Mouse (Mus musculus) heart, embryonic 16.5 days (tissue): ENCODE measurements at regions not wholly inside any gene's neighbourhood (a gene's known extent, or its start where the extent isn't known, plus 50 kb on each side); places are given as distances from the start of the nearest gene placed in this dataset.
A peak's percentile ranks its signal among the peaks of the same experiment; 100 is the strongest.

Source experiments
- ATAC-seq: fragments of 200-750 bp; cut with Nextera tagmentation; replicated peaks from 2 replicates; pipeline ENCODE4 v1.8.0; 2017; ENCODE audit warnings: moderate number of reproducible peaks; ENCODE audit not compliant: insufficient read depth, low FRiP score; ENCODE audit errors: extremely low read depth
- H3K27ac ChIP-seq: fragments of 300-500 bp; sonication (generic); 2 replicates; pipeline ENCODE4 v1.5.1; 2014; ENCODE audit warnings: mild to moderate bottlenecking, low read length, control low read depth, moderate library complexity
- H3K27me3 ChIP-seq: fragments of 300-500 bp; sonication (generic); 2 replicates; pipeline ENCODE4 v1.6.1; 2014; ENCODE audit warnings: low read length, mixed read lengths; ENCODE audit not compliant: control insufficient read depth, insufficient read depth
- H3K36me3 ChIP-seq: fragments of 300-500 bp; sonication (generic); 2 replicates; pipeline ENCODE4 v1.6.1; 2014; ENCODE audit not compliant: control insufficient read depth, insufficient read depth
- H3K4me1 ChIP-seq: fragments of 300-500 bp; sonication (generic); 2 replicates; pipeline ENCODE4 v1.6.1; 2014; ENCODE audit warnings: low read length, mixed read lengths; ENCODE audit not compliant: control insufficient read depth, insufficient read depth
- H3K4me2 ChIP-seq: fragments of 300-500 bp; sonication (generic); 2 replicates; pipeline ENCODE4 v1.6.1; 2014; ENCODE audit warnings: low read depth, mild to moderate bottlenecking, control low read depth, low read length
- H3K4me3 ChIP-seq: fragments of 300-500 bp; sonication (generic); 2 replicates; pipeline ENCODE4 v1.5.1; 2014; ENCODE audit warnings: mild to moderate bottlenecking, control low read depth, low read length
- H3K9ac ChIP-seq: fragments of 300-500 bp; sonication (generic); 2 replicates; pipeline ENCODE4 v1.6.1; 2014; ENCODE audit warnings: low read length, control low read depth
- H3K9me3 ChIP-seq: fragments of 300-500 bp; sonication (generic); replicated peaks from 2 replicates; pipeline ENCODE4 v1.6.1; 2016; ENCODE audit warnings: low read length; ENCODE audit not compliant: control insufficient read depth
- WGBS: fragments of 180-500 bp; shearing (Covaris S2); extraction: QIAGEN DNeasy Blood & Tissue Kit; methylation state at CpG from one replicate; pipeline ENCODE4 v1.1.7; 2014; 5-methylcytosine and 5-hydroxymethylcytosine counted together

DNA sequence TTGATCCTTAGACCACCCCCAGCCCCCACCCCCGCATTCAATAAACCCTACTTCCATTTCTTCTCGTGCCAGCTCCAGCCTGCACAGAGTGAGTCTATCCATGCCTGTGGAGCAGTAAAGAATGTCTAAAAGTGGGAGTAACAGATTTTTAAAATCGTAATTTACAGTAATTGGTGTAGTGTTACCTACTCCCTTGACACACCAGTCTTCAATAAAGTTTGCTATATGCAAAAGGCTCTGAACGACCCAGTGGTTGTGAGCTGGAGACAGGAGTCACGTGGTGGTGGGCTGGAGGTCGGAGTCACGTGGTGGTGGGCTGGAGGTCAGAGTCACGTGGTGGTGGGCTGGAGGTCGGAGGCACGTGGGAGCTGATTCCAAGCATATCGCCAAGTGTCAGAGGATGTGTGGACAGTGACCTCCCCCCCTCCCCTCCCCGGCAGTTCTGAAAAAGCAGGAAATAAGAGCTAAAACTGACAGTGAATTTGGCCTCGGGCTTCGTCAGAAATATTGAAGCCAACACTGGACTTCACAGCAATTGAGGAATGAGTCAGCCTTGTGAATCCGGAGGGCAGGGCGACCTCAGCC, 122.2 kb upstream of the Foxn2 start:
- Histone ChIP-seq H3K27me3 (no peaks in the 10 kb centered on the region), H3K4me3 (no peak overlapping the region), H3K9me3 (no peaks in the 10 kb centered on the region), H3K27ac (no peak overlapping the region), H3K4me1 (no peaks in the 10 kb centered on the region), H3K4me2 (no peak overlapping the region), H3K36me3 (no peaks in the 10 kb centered on the region), H3K9ac (no peak overlapping the region)
- 57% methylated on average over 16 of the region's 16 CpGs for WGBS
- no peak for ATAC-seq

DNA sequence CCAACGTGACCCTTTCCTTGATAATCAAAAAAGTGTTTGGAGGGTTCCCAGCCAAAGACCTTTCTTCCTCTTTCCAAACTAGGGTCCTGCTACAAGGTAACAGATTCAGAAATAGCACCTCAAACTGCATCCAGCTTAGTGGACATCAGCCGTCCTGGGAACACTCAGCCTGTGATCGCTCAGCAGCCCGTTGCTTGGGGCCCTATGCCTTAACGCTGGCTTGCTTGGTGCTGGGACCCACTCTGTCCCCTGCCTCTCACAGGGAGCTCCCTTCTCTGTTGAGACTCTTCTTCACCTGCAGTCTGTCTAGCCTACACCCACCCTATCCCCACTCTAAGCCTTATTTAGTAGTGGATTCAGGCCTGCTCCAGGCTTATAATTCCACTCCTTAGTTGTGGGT, 121.6 kb upstream of the Foxn2 start:
- Histone ChIP-seq H3K9me3 (no peaks in the 10 kb centered on the region), H3K27me3 (no peaks in the 10 kb centered on the region), H3K4me3 (no peak overlapping the region), H3K9ac (no peak overlapping the region), H3K36me3 (no peaks in the 10 kb centered on the region), H3K4me1 (no peaks in the 10 kb centered on the region), H3K4me2 (no peak overlapping the region), H3K27ac (no peak overlapping the region)
- ATAC-seq = no peak
- WGBS = 49% methylated on average over 5 of the region's 5 CpGs

DNA sequence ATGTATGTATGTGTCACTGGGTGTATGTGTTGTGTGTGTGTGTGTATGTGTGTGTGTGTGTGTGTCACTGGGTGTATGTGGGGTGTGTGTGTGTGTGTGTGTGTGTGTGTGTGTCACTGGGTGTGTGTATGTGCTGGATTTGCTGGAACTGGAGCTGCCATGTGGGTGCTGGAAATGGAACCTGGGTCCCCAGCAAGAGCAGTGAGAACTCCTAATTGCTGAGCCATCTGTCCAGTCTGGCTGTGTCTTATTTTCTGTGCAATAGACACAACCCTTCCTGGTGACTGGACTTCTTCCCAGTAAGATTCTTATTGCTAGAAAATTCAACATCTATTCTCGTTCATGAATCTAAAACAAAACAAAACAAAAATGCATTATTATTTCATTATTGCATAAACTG, 119.8 kb upstream of the Foxn2 start:
- ATAC-seq = no peak
- Histone ChIP-seq H3K36me3 (no peaks in the 10 kb centered on the region), H3K4me1 (no peaks in the 10 kb centered on the region), H3K27me3 (no peaks in the 10 kb centered on the region), H3K4me3 (no peak overlapping the region), H3K9ac (no peak overlapping the region), H3K4me2 (no peak overlapping the region), H3K27ac (no peak overlapping the region), H3K9me3 (no peaks in the 10 kb centered on the region)
- WGBS = 59% methylated on average over 1 of the region's 1 CpGs

DNA sequence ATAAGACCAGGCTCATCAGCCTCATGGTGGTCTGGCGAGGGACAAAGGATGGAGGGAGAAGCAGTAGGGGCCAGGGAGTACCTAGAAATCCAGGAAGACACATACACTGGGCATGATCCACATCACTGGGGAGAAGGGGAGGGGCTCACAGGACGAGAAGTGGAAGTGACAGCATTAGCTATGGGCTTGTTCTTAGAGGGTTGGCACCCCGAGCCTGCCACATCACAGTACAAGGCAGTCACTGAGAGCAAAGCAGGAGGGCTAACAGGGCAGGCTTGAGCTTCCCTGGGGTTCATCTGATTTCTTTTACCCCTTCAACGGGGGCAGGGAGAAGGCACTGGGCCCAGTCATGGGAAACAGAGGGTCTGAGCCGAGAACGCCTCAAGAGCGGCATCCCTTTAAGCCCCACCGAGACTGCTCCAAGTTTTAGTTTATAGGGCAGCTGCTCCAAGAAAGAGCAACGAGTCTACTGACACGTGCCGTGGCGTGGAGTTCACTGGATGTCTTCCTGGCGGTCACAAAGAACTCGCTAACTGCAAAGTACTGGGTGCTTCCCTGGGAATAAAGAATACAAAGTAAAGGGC, 115.1 kb upstream of the Foxn2 start:
- no peaks in the 10 kb centered on the region for H3K9me3 ChIP-seq
- no peaks in the 10 kb centered on the region for H3K36me3 ChIP-seq
- no peak overlapping the region for H3K4me3 ChIP-seq
- no peak overlapping the region for H3K9ac ChIP-seq
- WGBS = 66% methylated on average over 14 of the region's 14 CpGs
- ATAC-seq = no peak
- no peak overlapping the region for H3K27ac ChIP-seq
- no peak overlapping the region for H3K4me2 ChIP-seq
- peaks cover 5% of the 10 kb centered on the region; the same call in 1 of the 2 replicates for H3K4me1 ChIP-seq
- H3K27me3 ChIP-seq = no peaks in the 10 kb centered on the region

DNA sequence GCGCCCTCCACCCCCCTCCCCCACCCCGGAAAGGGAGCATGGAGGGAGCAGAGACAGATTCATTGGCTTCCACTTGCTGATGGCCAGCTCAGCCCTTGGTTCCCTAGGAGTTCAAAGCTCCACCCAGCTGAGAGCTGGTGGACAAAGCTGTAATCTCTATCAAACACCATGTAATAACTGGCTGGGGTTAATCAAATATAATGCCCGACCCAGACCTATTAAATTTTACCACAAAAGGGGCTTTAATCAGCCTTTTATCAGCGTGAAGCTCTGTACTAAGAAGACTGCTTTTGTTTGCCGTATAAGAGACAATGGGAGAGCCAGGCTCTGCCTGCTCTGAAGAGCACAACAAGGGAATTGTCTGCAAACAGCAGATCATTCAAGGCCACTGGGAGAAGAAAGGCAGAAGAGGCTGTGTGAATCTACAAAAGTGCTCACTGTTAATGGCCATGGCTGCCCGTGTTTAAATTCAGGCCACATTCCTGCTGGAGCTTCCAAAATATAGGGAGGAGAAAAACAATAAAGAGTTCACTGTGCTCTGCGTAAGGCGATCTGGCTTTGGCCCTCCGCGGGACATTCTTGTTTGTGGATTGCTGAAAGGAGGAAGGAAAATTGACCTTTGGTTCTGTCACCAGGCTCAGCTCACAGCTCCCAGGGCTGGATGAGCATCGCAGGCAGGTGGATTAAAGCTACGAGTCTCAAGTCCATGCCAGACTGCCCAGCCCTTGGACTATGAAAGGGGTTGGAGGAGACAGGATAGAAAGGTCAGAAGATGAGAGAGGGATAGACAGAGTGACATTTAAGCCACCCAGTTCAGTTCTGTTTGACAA, 114.4 kb upstream of the Foxn2 start:
- H3K36me3 ChIP-seq = no peaks in the 10 kb centered on the region
- no peak for ATAC-seq
- no peak overlapping the region for H3K27ac ChIP-seq
- H3K27me3 ChIP-seq = no peaks in the 10 kb centered on the region
- WGBS = 41% methylated on average over 12 of the region's 12 CpGs
- H3K4me3 ChIP-seq = no peak overlapping the region
- peaks cover 4% of the 10 kb centered on the region for H3K9me3 ChIP-seq
- no peak overlapping the region for H3K4me2 ChIP-seq
- H3K4me1 ChIP-seq = peaks cover 5% of the 10 kb centered on the region; the same call in 1 of the 2 replicates
- H3K9ac ChIP-seq = no peak overlapping the region

DNA sequence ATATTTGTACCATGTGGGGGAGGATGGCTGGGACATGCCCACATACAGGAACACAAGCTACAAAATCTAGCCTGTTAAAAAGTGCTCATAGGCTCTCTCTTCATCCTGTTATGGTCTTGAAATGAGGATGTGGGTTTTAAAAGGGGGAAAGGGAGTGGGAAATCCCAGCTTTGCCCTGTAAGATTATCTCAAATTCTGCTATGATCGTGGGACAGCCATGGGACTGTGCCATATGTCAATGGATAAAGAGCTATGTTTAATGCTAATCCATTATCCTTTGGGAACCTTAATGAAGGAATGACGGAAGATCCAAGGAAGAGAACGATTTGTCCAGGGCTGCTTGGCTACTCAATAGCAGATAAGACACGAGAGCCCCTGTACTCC, 113.8 kb upstream of the Foxn2 start:
- 81% methylated on average over 4 of the region's 4 CpGs for WGBS
- Histone ChIP-seq H3K4me2 (no peak overlapping the region), H3K36me3 (no peaks in the 10 kb centered on the region), H3K9me3 (peaks cover 4% of the 10 kb centered on the region), H3K4me1 (peaks cover 5% of the 10 kb centered on the region; the same call in 1 of the 2 replicates), H3K27ac (no peak overlapping the region), H3K27me3 (no peaks in the 10 kb centered on the region), H3K9ac (no peak overlapping the region), H3K4me3 (no peak overlapping the region)
- no peak for ATAC-seq

DNA sequence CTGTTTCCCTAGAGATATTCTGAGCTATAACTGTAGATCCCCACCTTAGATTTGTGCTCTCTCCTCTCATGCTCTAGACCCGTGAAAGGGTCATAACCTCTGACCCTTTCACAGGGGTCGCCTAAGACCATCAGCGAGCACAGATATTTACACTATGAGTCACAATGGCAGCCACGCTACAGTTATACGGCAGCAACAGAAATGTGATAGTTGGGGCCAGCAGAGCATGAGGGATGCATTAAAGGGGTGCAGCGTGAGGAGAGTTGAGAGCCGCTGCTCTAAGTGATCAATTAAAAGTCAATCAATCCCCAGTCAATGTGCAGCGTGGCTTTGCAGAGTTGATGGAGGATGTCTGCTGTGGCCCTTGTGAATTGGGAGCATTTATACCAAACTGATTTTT, 112.7 kb upstream of the Foxn2 start:
- Histone ChIP-seq H3K4me1 (peaks cover 5% of the 10 kb centered on the region; the same call in 1 of the 2 replicates), H3K9ac (no peak overlapping the region), H3K27ac (no peak overlapping the region), H3K4me2 (no peak overlapping the region), H3K9me3 (peaks cover 4% of the 10 kb centered on the region), H3K4me3 (no peak overlapping the region), H3K36me3 (no peaks in the 10 kb centered on the region), H3K27me3 (no peaks in the 10 kb centered on the region)
- no peak for ATAC-seq
- WGBS = 68% methylated on average over 8 of the region's 8 CpGs

DNA sequence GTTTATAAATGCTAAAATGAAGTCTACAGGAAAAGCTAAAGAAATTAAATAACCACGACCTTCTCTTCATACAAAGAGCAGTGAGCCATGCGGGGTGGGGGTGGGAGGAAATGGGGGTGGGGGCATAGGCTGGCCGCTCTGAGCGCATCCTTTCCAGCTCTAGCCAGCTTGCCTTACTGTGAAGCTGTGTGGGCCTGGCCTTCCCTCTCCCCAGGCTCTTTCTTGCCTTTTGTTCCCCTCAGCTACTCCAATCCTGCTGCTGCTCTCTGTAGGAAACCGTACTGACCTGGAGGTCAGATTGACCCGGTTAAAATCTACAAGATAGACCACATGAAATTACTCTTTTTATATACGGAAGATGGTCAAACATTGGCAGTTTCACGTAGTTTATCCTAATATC, 111.7 kb upstream of the Foxn2 start:
- peaks cover 4% of the 10 kb centered on the region for H3K9me3 ChIP-seq

DNA sequence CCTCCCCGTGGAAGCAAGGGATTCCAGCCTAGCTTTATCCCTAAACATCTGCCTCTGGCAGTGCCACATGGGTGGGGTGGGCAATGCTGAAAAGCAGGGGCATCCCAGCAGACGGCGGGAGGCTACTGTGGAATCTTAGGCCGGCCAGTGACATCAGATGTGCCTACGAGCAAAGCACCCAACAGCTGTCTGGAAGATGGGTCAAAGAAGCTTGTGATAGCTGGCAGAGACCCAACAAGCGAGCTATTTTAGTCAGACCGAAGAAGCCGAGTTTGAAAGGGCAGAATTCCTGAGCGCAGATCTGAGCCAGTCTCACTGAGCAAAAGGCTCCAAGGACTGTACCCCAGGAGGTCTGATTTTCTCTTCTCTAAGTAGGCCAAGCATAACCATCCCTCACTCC, 110.8 kb upstream of the Foxn2 start:
- no peak overlapping the region for H3K4me3 ChIP-seq
- no peak for ATAC-seq
- no peak overlapping the region for H3K9ac ChIP-seq
- H3K27me3 ChIP-seq = no peaks in the 10 kb centered on the region
- no peaks in the 10 kb centered on the region for H3K36me3 ChIP-seq
- WGBS = 41% methylated on average over 9 of the region's 9 CpGs
- peak overlapping the region; percentile 14; the same call in 1 of the 2 replicates for H3K27ac ChIP-seq
- H3K4me1 ChIP-seq = peaks cover 5% of the 10 kb centered on the region; the same call in 1 of the 2 replicates
- H3K4me2 ChIP-seq = peak overlapping the region; percentile 25; the same call in 1 of the 2 replicates
- H3K9me3 ChIP-seq = peaks cover 4% of the 10 kb centered on the region

More for the DNA sequence above, 111.7 kb upstream of the Foxn2 start:
- Histone ChIP-seq H3K4me1 (peaks cover 5% of the 10 kb centered on the region; the same call in 1 of the 2 replicates), H3K27me3 (no peaks in the 10 kb centered on the region), H3K9ac (no peak overlapping the region), H3K27ac (no peak overlapping the region), H3K4me3 (no peak overlapping the region), H3K4me2 (no peak overlapping the region), H3K36me3 (no peaks in the 10 kb centered on the region)
- 45% methylated on average over 8 of the region's 8 CpGs for WGBS
- ATAC-seq = no peak
